Mouse (Mus musculus) hindbrain, embryonic 11.5 days (tissue): Measurements from ENCODE around the gene Cckbr. TPM values are rescaled to one million over a fixed set of nuclear protein-coding genes. Genes with fewer than 3 reads are reported as not detected.

Experiments used
- ATAC-seq: fragments of 200-750 bp; cut with Nextera tagmentation; 2 replicates; pipeline ENCODE4 v1.8.0; 2017; ENCODE audit warnings: mild to moderate bottlenecking, moderate TSS enrichment, moderate library complexity; ENCODE audit not compliant: low FRiP score
- DNase-seq: peaks from one replicate; pipeline ENCODE4 v3.0.0-alpha.2; 2015; ENCODE audit warnings: low spot score
- H3K27ac ChIP-seq: fragments of 300-500 bp; sonication (generic); 2 replicates; pipeline ENCODE4 v1.5.1; 2014; ENCODE audit warnings: mild to moderate bottlenecking, low read depth, low read length
- H3K27me3 ChIP-seq: fragments of 300-500 bp; sonication (generic); 2 replicates; pipeline ENCODE4 v1.6.1; 2014; ENCODE audit warnings: mild to moderate bottlenecking, low read length, moderate library complexity, mixed read lengths; ENCODE audit not compliant: control insufficient read depth, insufficient read depth
- H3K36me3 ChIP-seq: fragments of 300-500 bp; sonication (generic); 2 replicates; pipeline ENCODE4 v1.6.1; 2014; ENCODE audit warnings: mild to moderate bottlenecking, low read length, moderate library complexity, mixed read lengths; ENCODE audit not compliant: control insufficient read depth, insufficient read depth
- H3K4me1 ChIP-seq: fragments of 300-500 bp; sonication (generic); replicated peaks from 2 replicates; pipeline ENCODE4 v1.6.1; 2014; ENCODE audit warnings: low read length, mixed read lengths; ENCODE audit not compliant: control insufficient read depth, insufficient read depth
- H3K4me2 ChIP-seq: fragments of 300-500 bp; sonication (generic); replicated peaks from 2 replicates; pipeline ENCODE4 v1.6.1; 2014; ENCODE audit warnings: mild to moderate bottlenecking, low read depth, low read length
- H3K4me3 ChIP-seq: fragments of 300-500 bp; sonication (generic); 2 replicates; pipeline ENCODE4 v1.5.1; 2014; ENCODE audit warnings: low read depth, low read length
- H3K9ac ChIP-seq: fragments of 300-500 bp; sonication (generic); 2 replicates; pipeline ENCODE4 v1.6.1; 2014; ENCODE audit warnings: low read depth, low read length
- H3K9me3 ChIP-seq: fragments of 300-500 bp; sonication (generic); 2 replicates; pipeline ENCODE4 v1.6.1; 2016; ENCODE audit warnings: low read length; ENCODE audit not compliant: control insufficient read depth
- WGBS: fragments of 180-500 bp; shearing (Covaris S2); extraction: QIAGEN DNeasy Blood & Tissue Kit; methylation state at CpG from one replicate; pipeline ENCODE4 v1.1.7; 2014; 5-methylcytosine and 5-hydroxymethylcytosine counted together
- polyA plus RNA-seq: library from polyadenylated mRNA; unstranded; fragments of >200 nt; fragmentation: Nextera tagmentation; extraction: Ambion mirVana; gene quantifications from 2 replicates; pipeline ENCODE4 v1.2.1, GENCODE M21; 2014

The Cckbr gene
- polyA plus RNA-seq, 1 experiment from 2014 or later: 0.17 TPM

GRCm38 (mm10) chr7:105497881-105498280, 72.3 kb downstream of the Cckbr start:
- WGBS: 88% methylated on average over 3 of the region's 3 CpGs
- Histone ChIP-seq H3K9me3 (no peaks in the 10 kb centered on the region), H3K9ac (no peak overlapping the region), H3K4me2 (no peak overlapping the region), H3K27ac (no peak overlapping the region), H3K27me3 (no peaks in the 10 kb centered on the region), H3K36me3 (no peaks in the 10 kb centered on the region), H3K4me1 (no peaks in the 10 kb centered on the region), H3K4me3 (no peak overlapping the region)
- ATAC-seq: no peak
- DNase-seq: no peak

- no peaks in the 10 kb centered on the region for H3K36me3 ChIP-seq
- H3K27me3 ChIP-seq: no peaks in the 10 kb centered on the region
- ATAC-seq (no peak), DNase-seq (no peak)
- no peak overlapping the region for H3K4me3 ChIP-seq
- H3K27ac ChIP-seq: no peak overlapping the region
- WGBS: 64% methylated on average over 10 of the region's 10 CpGs
- H3K9ac ChIP-seq: no peak overlapping the region
- H3K9me3 ChIP-seq: no peaks in the 10 kb centered on the region
- no peaks in the 10 kb centered on the region for H3K4me1 ChIP-seq
- no peak overlapping the region for H3K4me2 ChIP-seq
These were observed 73.4 kb downstream of the Cckbr start for GRCm38 (mm10) chr7:105498854-105499492.

GRCm38 (mm10) chr7:105499676-105500075, 74.1 kb downstream of the Cckbr start:
- no peak overlapping the region for H3K9ac ChIP-seq
- H3K4me1 ChIP-seq: no peaks in the 10 kb centered on the region
- 83% methylated on average over 1 of the region's 1 CpGs for WGBS
- no peak overlapping the region for H3K4me3 ChIP-seq
- H3K27ac ChIP-seq: no peak overlapping the region
- no peaks in the 10 kb centered on the region for H3K9me3 ChIP-seq
- no peak for DNase-seq
- no peak for ATAC-seq
- H3K4me2 ChIP-seq: no peak overlapping the region
- H3K27me3 ChIP-seq: no peaks in the 10 kb centered on the region
- no peaks in the 10 kb centered on the region for H3K36me3 ChIP-seq

GRCm38 (mm10) chr7:105501984-105502383, 76.5 kb downstream of the Cckbr start:
- H3K36me3 ChIP-seq: no peaks in the 10 kb centered on the region
- H3K27me3 ChIP-seq: no peaks in the 10 kb centered on the region
- no peak overlapping the region for H3K9ac ChIP-seq
- no peak overlapping the region for H3K4me3 ChIP-seq
- 89% methylated on average over 4 of the region's 4 CpGs for WGBS
- no peak overlapping the region for H3K4me2 ChIP-seq
- no peak overlapping the region for H3K27ac ChIP-seq
- ATAC-seq (no peak), DNase-seq (no peak)
- H3K4me1 ChIP-seq: no peaks in the 10 kb centered on the region
- no peaks in the 10 kb centered on the region for H3K9me3 ChIP-seq

GRCm38 (mm10) chr7:105507257-105507656, 81.7 kb downstream of the Cckbr start:
- Histone ChIP-seq H3K9me3 (no peaks in the 10 kb centered on the region), H3K27ac (no peak overlapping the region), H3K36me3 (no peaks in the 10 kb centered on the region), H3K4me1 (no peaks in the 10 kb centered on the region), H3K9ac (no peak overlapping the region), H3K4me3 (no peak overlapping the region), H3K27me3 (no peaks in the 10 kb centered on the region), H3K4me2 (no peak overlapping the region)
- ATAC-seq: no peak
- no peak for DNase-seq
- 76% methylated on average over 4 of the region's 4 CpGs for WGBS

- H3K9me3 ChIP-seq: no peaks in the 10 kb centered on the region
- no peak overlapping the region for H3K27ac ChIP-seq
- DNase-seq (no peak), ATAC-seq (no peak)
- 81% methylated on average over 5 of the region's 5 CpGs for WGBS
- no peaks in the 10 kb centered on the region for H3K27me3 ChIP-seq
- H3K9ac ChIP-seq: no peak overlapping the region
- no peak overlapping the region for H3K4me2 ChIP-seq
- no peaks in the 10 kb centered on the region for H3K36me3 ChIP-seq
- no peak overlapping the region for H3K4me3 ChIP-seq
- no peaks in the 10 kb centered on the region for H3K4me1 ChIP-seq
These were observed 84.6 kb downstream of the Cckbr start for GRCm38 (mm10) chr7:105510143-105510542.

GRCm38 (mm10) chr7:105513845-105514291, 88.3 kb downstream of the Cckbr start:
- no peaks in the 10 kb centered on the region for H3K27me3 ChIP-seq
- no peak overlapping the region for H3K4me2 ChIP-seq
- no peaks in the 10 kb centered on the region for H3K4me1 ChIP-seq
- H3K9ac ChIP-seq: no peak overlapping the region
- no peaks in the 10 kb centered on the region for H3K36me3 ChIP-seq
- ATAC-seq (no peak), DNase-seq (no peak)
- no peak overlapping the region for H3K4me3 ChIP-seq
- WGBS: 66% methylated on average over 5 of the region's 5 CpGs
- H3K27ac ChIP-seq: no peak overlapping the region
- H3K9me3 ChIP-seq: no peaks in the 10 kb centered on the region

- no peaks in the 10 kb centered on the region for H3K9me3 ChIP-seq
- ATAC-seq: no peak
- 64% methylated on average over 5 of the region's 5 CpGs for WGBS
These were observed 89.0 kb downstream of the Cckbr start for GRCm38 (mm10) chr7:105514561-105514960.

GRCm38 (mm10) chr7:105515178-105515577, 89.6 kb downstream of the Cckbr start:
- Histone ChIP-seq H3K4me2 (no peak overlapping the region), H3K4me1 (no peaks in the 10 kb centered on the region), H3K9me3 (no peaks in the 10 kb centered on the region), H3K9ac (no peak overlapping the region), H3K27ac (no peak overlapping the region), H3K27me3 (no peaks in the 10 kb centered on the region), H3K36me3 (no peaks in the 10 kb centered on the region), H3K4me3 (no peak overlapping the region)
- ATAC-seq (peak; percentile 64; the same call in 1 of the 2 replicates), DNase-seq (peak; percentile 79)
- WGBS: 14% methylated on average over 5 of the region's 5 CpGs

More at GRCm38 (mm10) chr7:105514561-105514960, 89.0 kb downstream of the Cckbr start:
- Histone ChIP-seq H3K4me1 (no peaks in the 10 kb centered on the region), H3K27ac (no peak overlapping the region), H3K36me3 (no peaks in the 10 kb centered on the region), H3K4me3 (no peak overlapping the region), H3K27me3 (no peaks in the 10 kb centered on the region), H3K9ac (no peak overlapping the region), H3K4me2 (no peak overlapping the region)
- DNase-seq: no peak
